Mouse (Mus musculus): Measurements from ENCODE around the gene Hnrnpul1.

GRCm38 (mm10) chr7:25680514-25681258, 73.9 kb downstream of the Hnrnpul1 start, which contains the start of gene B9d2:
- no peak for TF ChIP-seq CTCF (IDR thresholded peaks at IDR 0.05; ENCODE audit: borderline replicate concordance, extremely low read depth, insufficient read depth, insufficient read length)
- TF ChIP-seq POLR2A (IDR thresholded peaks at IDR 0.05; ENCODE audit: borderline replicate concordance, extremely low read depth, insufficient read depth, insufficient read length, poor library complexity, severe bottlenecking): peak; percentile 39; the same call in 1 of the 2 replicates

Measured in brain, embryonic 14.5 days (tissue).